Mouse (Mus musculus) 3134 (cell line): ENCODE measurements around the gene Mrpl41.
A peak's percentile ranks its signal among the peaks of the same experiment; 100 is the strongest.
"Not testable (repeated sequence)": the region's sequence is repeated elsewhere in the genome, so short reads cannot be mapped to it uniquely, and the experiment has no call there.

Experiments used
- DNase-seq: peaks from one replicate; pipeline ENCODE4 v3.0.0-alpha.2; 2011; ENCODE audit warnings: low spot score; ENCODE audit not compliant: insufficient read length; ENCODE audit errors: extremely low read depth

Gene Mrpl41

DNA sequence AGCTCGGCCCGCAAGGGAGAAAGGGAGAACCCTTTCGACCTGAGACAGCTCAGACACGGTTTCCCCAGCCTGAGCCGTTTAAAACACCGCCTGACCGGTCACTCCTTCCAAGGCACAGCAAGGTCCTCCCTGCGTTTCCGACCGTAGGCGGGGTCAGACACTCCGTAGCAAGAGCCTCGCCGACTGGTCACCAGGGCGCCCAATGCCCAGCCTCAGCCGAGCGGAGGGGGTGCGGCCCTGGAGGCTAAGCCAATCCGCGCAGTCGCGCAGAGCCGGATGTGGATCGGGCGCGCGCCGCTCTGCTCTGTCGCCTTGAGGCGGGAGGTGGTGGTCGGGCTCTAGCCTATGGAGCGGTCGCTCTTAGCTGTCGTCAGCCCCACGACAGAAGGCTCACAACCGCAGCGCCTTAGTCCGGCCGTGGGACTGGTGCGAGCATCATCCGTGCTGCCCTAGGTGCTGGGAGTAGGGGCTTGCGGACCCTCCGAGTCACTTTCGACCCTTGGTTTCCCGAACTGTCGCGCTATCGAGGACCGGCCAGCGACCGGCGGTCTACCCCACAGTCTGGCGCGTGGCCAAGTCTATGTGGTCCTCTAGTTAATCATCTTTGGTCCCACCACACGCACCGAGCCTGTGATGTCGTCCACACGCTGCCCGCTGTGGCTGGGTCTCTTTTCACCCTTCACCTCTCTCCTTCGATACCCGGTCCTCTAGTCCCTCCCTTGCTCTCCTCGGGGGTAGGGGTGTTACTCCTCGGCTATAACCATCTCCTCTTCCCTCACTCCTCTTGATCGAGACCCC is at the start of gene Mrpl41:
Gene Mrpl41 (minus strand): TSS at position 193 of the 798 bp plus-strand sequence.
- peak; percentile 99 for DNase-seq

GRCm38 (mm10) chr2:25022678-25023077 is 47.8 kb upstream of the Mrpl41 start:
- DNase-seq = no peak

DNA sequence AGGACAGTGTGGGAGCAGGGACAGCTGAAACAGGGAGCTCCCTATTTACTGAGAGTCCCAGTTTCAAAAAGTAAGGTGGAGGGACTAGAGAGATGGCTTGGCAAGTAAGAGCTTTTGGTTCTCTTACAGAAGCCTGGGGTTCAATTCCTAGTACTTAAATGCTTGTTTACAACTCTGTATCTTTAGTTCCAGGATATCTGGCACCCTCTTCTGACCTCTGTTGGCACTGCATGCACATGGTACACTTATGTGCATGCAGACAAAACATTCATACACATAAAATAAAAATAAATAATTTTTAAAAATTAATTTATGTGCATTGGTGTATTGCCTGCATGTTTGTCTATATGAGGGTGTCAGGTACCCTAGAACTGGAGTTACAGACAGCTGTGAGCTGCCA is 33.4 kb upstream of the Mrpl41 start:
- DNase-seq = no peak

DNA sequence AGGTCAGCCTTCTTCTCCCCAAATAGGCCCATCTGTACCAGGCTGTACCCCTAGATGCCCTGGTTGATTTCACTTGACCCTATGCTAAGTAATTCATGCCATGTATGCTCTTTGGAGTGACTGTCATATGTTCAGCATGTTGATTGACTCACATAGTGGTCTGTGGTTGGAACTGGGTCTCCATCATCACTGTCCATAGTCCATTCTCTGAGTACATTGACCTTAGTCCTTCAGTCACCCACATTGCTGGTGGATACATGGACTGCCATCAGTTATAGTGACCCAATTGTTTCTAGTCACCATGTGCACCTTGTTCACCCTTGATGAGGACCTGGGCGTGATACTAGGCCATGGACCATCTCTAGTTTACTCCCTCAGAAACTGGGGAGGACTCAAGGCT is 31.9 kb upstream of the Mrpl41 start:
- DNase-seq = no peak

DNA sequence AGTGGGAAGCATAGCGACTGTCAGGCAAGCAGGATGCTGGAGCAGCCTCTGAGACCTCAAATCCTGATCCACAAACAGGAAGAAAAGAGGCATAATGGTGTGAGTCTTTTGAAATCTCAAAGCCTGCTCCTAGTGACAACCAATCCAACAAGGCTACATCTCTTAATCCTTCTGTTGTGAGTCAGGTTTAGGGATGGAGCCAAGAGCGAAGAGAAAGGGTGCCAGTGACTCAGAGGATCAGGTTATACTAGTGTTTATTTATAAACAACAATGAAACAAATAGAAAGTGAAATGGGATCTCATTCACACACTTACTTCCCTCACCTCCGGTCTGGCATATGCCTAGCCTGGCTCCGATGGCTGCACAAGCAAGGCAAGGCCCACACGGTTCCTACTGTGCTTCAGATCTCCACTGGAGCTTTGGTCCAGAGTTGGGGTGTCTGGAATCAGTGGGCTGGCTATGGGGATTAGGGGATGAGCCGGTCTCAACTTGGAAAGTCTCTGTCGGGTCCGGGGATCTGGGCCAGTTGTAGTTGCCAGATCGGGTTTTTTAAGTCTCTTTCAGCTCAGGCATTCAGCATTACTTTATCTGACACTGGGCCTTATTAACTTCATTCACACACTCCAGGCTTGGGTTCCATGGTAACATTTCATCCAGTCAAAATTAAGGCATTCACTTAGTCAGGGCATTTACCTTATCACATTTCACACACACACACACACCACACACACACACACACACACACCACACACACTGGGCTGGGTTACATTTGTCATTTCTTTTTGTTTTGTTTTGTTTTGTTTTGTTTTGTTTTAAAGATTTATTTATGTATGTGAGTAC is 29.3 kb upstream of the Mrpl41 start:
- no peak for DNase-seq

DNA sequence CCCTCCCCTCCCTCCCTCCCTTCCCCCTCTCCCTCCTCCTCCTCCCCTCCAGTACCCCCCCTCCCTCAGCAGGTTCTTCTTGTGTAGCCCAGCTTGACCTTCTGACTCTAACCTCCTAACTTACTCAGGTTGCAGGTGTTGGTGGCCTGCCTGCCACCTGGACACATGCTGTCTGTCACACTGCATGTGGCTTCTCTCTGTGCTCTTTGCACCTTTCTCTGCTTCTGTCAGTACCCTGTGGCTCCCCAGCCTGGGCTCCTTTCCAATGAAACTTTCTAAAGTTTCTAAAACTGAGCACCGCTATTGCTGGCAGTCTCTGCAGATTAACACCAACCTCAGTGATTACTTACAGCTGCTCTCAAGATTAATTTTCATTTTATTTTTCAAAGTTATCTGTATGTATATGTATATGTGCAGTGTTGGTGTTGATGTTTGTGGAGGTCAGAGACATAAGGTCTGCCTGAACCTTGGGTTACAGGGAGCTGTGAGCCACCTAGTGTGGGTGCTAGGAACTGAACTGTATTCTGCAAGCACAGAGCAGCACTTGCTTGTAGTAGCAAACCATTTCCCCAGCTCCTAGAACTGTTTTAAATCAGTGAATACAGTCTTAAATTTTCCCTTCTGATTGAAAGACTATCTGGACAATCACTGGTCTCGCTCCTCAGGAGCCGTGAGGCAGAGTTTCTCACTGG is 25.8 kb upstream of the Mrpl41 start:
- DNase-seq = no peak

DNA sequence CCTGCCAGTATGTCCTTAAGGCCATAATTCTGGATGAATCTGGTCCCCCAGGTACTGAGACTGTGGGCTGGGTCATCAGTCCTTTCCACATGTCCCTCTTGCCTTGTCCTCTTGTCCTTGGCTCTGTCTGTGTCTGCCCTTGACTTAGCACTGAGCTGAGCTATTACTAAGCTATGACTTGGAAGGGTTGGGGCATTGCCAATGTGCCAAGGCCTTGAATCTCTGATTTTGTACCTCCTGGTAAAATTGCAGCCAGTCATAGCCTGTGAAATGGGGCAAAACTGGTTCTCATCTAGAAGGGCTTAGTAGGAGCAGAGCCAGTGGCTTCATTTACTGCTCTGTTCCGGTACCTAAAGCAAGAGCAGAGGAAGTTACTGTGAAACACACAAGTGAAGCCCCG is 21.6 kb upstream of the Mrpl41 start:
- no peak for DNase-seq

DNA sequence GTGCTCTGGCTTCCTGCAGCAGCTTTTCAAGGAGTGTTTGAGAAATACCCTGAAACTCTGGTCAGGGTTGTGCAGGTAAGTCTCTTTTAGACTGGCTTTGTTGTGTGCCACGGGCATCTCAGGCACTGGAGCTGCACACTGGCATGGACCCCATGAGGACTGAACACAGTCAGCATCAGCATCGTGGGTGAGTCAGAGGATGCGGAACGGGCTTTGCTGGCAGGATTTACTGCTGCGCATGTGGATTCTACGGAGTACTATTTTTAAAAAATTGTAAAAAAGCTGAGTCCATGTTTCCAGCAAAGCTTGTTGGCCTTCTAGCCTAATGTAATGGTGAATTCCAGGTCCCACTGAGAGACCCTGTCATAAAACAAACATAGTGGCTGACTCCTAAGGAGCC is 20.4 kb upstream of the Mrpl41 start:
- no peak for DNase-seq

DNA sequence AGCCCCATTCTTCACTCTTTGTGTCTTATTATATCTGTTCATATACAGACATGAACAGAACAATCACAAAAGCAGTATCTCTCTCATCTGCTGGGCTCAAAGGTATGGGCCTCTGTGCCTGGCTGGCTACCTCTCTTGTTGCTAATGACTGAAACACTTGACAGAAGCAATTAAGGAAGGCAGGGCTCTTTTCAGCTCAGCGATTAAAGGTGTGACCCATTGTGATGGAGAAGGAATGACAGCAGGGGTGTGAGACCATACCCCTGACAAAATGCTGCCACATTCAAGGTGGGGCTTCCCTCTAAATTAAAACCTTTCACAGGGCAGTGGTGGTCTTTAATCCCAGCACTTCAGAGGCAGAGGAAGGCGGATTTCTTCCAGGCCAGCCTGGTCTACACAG is 12.9 kb upstream of the Mrpl41 start:
- no peak for DNase-seq

- no peak for DNase-seq
These were observed 2.1 kb upstream of the Mrpl41 start for GRCm38 (mm10) chr2:24976960-24977359.

- peak; percentile 81 for DNase-seq
These were observed 903 bp upstream of the Mrpl41 start, which contains the start of gene Pnpla7 for GRCm38 (mm10) chr2:24975704-24976297. Gene Pnpla7 (plus strand): TSS chr2:24976033.

GRCm38 (mm10) chr2:24974452-24974851 is 446 bp downstream of the Mrpl41 start:
- not testable (repeated sequence) for DNase-seq

GRCm38 (mm10) chr2:24970386-24970785 is 4.5 kb downstream of the Mrpl41 start:
- DNase-seq = no peak

GRCm38 (mm10) chr2:24962304-24963000 is 12.4 kb downstream of the Mrpl41 start, which contains the start of gene Dph7:
Gene Dph7 (plus strand): TSS chr2:24962400.
- peak; percentile 81 for DNase-seq

DNA sequence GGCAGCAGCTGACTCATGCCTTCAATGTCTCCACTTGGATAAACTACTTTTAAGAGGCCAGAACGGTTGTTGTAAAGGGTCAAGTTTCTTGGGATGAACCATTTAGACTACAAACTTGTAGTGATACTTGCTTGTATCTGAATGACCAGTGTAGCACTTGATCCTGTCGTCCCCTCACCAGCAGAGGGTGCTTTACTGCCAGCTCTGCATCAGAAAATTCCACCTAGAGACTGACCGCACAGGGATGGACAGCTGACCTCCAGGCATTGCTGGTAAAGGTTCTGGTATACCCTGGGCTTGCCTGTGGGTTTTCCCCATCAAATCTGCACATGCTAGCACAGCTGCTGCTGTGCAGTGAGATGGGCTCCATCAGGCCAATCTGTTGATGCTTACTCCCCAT is 14.0 kb downstream of the Mrpl41 start:
- DNase-seq = no peak

DNA sequence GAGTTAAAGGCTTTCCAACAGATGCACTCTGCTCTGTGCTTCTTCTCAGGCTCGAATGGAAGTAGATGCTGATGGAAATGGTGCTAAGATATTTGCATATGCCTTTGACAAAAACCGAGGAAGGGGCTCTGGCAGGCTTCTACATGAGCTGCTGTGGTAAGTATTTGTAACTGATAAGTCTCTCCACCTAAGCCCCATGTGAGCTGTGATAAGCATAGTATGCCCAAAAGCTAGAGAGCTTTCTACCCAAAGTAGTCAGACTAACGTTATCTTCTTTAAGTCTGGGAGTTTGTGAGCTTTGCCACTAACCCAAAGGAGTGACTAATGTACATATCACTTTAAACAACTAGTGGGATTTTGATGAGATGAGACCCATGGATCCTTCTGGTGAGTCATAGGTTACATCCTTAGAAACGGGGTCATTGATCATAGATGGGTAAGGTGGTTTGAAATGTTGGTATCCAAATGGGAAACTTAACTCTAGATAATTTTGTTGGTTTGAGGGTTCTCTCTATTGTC is 22.3 kb downstream of the Mrpl41 start:
- no peak for DNase-seq

DNA sequence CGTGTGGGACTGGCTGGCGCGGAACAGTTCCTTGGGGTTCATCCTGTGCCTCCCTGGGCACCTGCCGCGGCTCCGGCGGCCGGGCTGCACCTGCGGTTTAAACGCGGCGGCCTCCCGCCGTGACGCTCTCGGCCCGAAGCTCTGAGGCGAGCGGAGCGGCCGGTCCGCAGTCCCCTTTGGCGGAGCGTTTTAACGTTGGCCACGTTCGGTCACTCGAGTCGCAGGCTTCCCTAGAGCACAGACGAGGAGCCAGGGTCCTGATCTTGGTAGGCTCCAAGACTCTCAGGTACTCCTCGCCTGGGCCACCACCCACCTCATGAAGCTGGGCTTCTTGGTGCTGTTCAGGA is 24.7 kb downstream of the Mrpl41 start:
- DNase-seq = peak; percentile 57

DNA sequence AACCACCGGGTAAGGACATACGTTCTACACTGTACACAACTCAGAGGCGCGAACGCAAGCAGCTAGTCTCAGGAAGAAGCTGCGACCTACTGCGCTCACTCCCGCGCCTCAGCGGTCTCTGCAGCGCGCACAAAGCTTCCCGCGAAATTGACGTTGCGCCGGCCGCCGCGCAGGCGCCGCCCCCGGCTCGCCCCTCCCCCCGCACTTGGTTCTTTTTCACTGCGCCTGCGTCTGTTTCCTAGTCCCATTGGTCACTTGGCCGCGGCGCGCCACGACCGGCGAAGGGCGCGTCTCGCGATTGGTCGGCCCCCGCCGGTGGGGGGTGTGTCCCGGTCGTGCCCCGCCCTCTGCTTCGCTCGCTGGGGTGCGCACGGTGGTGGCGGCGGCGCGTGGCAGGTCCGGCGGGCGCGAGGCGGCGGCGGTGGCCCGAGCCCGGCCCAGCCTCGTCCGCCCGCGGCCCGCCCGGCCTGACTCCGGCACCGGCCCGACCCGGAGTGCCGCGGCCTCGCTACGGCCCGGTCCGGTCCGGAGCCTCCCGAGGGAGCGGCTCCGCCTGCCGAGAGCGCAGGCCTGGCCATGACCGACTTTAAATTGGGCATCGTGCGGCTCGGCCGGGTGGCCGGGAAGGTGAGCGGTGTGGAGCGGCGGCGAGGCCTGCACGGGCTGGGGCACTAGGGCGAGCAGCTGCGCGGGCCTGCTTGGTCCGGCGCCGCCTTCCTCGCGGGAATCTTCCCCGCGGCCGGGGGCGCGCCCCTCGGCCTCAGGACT is 25.3 kb downstream of the Mrpl41 start, which contains the start of gene Zmynd19:
Gene Zmynd19 (plus strand): TSS at position 372 of the 768 bp plus-strand sequence.
- peak; percentile 96 for DNase-seq

DNA sequence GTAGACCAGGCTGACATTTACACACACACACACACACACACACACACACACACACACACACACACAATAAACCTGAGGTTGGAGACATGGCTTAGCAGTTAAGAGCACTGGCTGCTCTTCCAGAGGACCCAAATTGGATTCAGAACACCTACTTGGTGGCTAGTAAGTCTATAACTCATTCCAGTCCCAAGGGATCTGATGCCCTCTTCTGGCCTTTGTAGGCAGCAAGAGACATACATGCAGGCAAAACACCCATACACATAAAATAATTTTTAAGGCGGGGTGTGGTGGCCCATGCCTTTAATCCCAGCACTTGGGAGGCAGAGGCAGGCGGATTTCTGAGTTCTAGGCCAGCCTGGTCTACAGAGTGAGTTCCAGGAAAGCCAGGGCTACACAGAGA is 30.6 kb downstream of the Mrpl41 start:
- peak; percentile 32 for DNase-seq
